Mouse (Mus musculus) heart, adult 2 months (tissue): ENCODE data around the gene C1qa.
A peak's percentile ranks its signal among the peaks of the same experiment; 100 is the strongest.

Source experiments
- CTCF ChIP-seq: fragments of 200-600 bp; IDR thresholded peaks from 2 replicates; pipeline ENCODE4 v1.8.1; 2022; ENCODE audit warnings: antibody characterized with exemption, mild to moderate bottlenecking, moderate library complexity
- POLR2A ChIP-seq: fragments of 200-500 bp; IDR thresholded peaks from 2 replicates; pipeline ENCODE4 v1.6.1; 2011; ENCODE audit warnings: mild to moderate bottlenecking, low read depth, low read length, control low read depth; ENCODE audit not compliant: insufficient read depth

- TF ChIP-seq CTCF: no peak
- peak; percentile 65; the same call in 1 of the 2 replicates for TF ChIP-seq POLR2A
Observed at GRCm38 (mm10) chr4:136898637-136899036, at the start of gene C1qa.
